Mouse (Mus musculus) midbrain, postnatal 0 days (tissue): ENCODE measurements at regions not wholly inside any gene's neighbourhood (a gene's known extent, or its start where the extent isn't known, plus 50 kb on each side); places are given as distances from the start of the nearest gene placed in this dataset.

Experiments
- ATAC-seq: fragments of 200-750 bp; cut with Nextera tagmentation; 2 replicates; pipeline ENCODE4 v1.8.0; 2017; ENCODE audit warnings: moderate number of reproducible peaks, mild to moderate bottlenecking, moderate TSS enrichment, moderate library complexity; ENCODE audit not compliant: low FRiP score
- DNase-seq: peaks from one replicate; pipeline ENCODE4 v3.0.0-alpha.2; 2015; ENCODE audit warnings: low spot score
- H3K27ac ChIP-seq: fragments of 300-500 bp; sonication (generic); 2 replicates; pipeline ENCODE4 v1.5.1; 2014; ENCODE audit warnings: low read depth, mild to moderate bottlenecking, low read length, mixed read lengths
- H3K27me3 ChIP-seq: fragments of 300-500 bp; sonication (generic); 2 replicates; pipeline ENCODE4 v1.6.1; 2014; ENCODE audit warnings: low read length, control low read depth, mixed read lengths; ENCODE audit not compliant: insufficient read depth
- H3K36me3 ChIP-seq: fragments of 300-500 bp; sonication (generic); 2 replicates; pipeline ENCODE4 v1.6.1; 2014; ENCODE audit warnings: low read length, control low read depth, mixed read lengths; ENCODE audit not compliant: insufficient read depth
- H3K4me1 ChIP-seq: fragments of 300-500 bp; sonication (generic); 2 replicates; pipeline ENCODE4 v1.6.1; 2014; ENCODE audit warnings: mild to moderate bottlenecking, control low read depth, antibody characterized with exemption, low read length, mixed read lengths; ENCODE audit not compliant: insufficient read depth
- H3K4me2 ChIP-seq: fragments of 300-500 bp; sonication (generic); 2 replicates; pipeline ENCODE4 v1.6.1; 2014; ENCODE audit warnings: low read depth, mild to moderate bottlenecking, low read length, mixed read lengths; ENCODE audit not compliant: poor library complexity, severe bottlenecking
- H3K4me3 ChIP-seq: fragments of 300-500 bp; sonication (generic); 2 replicates; pipeline ENCODE4 v1.5.1; 2014; ENCODE audit warnings: low read depth, mild to moderate bottlenecking, low read length, moderate library complexity
- H3K9ac ChIP-seq: fragments of 300-500 bp; sonication (generic); replicated peaks from 2 replicates; pipeline ENCODE4 v1.6.1; 2014; ENCODE audit warnings: mild to moderate bottlenecking, low read length, moderate library complexity, mixed read lengths; ENCODE audit not compliant: poor library complexity, severe bottlenecking
- H3K9me3 ChIP-seq: fragments of 300-500 bp; sonication (generic); 2 replicates; pipeline ENCODE4 v1.6.1; 2016; ENCODE audit warnings: low read length, control low read depth
- CTCF ChIP-seq: IDR thresholded peaks from 2 replicates; pipeline ENCODE4 v1.5.1; 2016; ENCODE audit warnings: antibody characterized with exemption, mild to moderate bottlenecking
- WGBS: fragments of 180-500 bp; shearing (Covaris S2); extraction: QIAGEN DNeasy Blood & Tissue Kit; methylation state at CpG from one replicate; pipeline ENCODE4 v1.1.7; 2014; 5-methylcytosine and 5-hydroxymethylcytosine counted together

GRCm38 (mm10) chr5:119257374-119258120, 412.9 kb upstream of the Tbx3 start:
- 18% methylated on average over 21 of the region's 21 CpGs for WGBS
- H3K4me1 ChIP-seq = no peaks in the 10 kb centered on the region
- no peaks in the 10 kb centered on the region for H3K9me3 ChIP-seq
- peak; percentile 33 for DNase-seq
- H3K27ac ChIP-seq = no peak overlapping the region
- no peaks in the 10 kb centered on the region for H3K27me3 ChIP-seq
- no peak for ATAC-seq
- H3K4me2 ChIP-seq = no peak overlapping the region
- H3K9ac ChIP-seq = no peak overlapping the region
- H3K36me3 ChIP-seq = no peaks in the 10 kb centered on the region
- TF ChIP-seq CTCF = no peak
- H3K4me3 ChIP-seq = no peak overlapping the region

GRCm38 (mm10) chr5:119258831-119259230, 411.6 kb upstream of the Tbx3 start:
- WGBS = 84% methylated on average over 5 of the region's 5 CpGs
- no peak overlapping the region for H3K4me3 ChIP-seq
- DNase-seq (no peak), ATAC-seq (no peak)
- no peak for TF ChIP-seq CTCF
- H3K36me3 ChIP-seq = no peaks in the 10 kb centered on the region
- no peaks in the 10 kb centered on the region for H3K27me3 ChIP-seq
- no peak overlapping the region for H3K27ac ChIP-seq
- no peaks in the 10 kb centered on the region for H3K4me1 ChIP-seq
- no peak overlapping the region for H3K4me2 ChIP-seq
- no peaks in the 10 kb centered on the region for H3K9me3 ChIP-seq
- no peak overlapping the region for H3K9ac ChIP-seq

- Histone ChIP-seq H3K4me2 (no peak overlapping the region), H3K27me3 (no peaks in the 10 kb centered on the region), H3K36me3 (no peaks in the 10 kb centered on the region), H3K27ac (no peak overlapping the region), H3K4me3 (no peak overlapping the region), H3K9ac (no peak overlapping the region), H3K9me3 (no peaks in the 10 kb centered on the region), H3K4me1 (no peaks in the 10 kb centered on the region)
- DNase-seq (peak; percentile 68), ATAC-seq (no peak)
- no peak for TF ChIP-seq CTCF
- 56% methylated on average over 20 of the region's 20 CpGs for WGBS
Measured at GRCm38 (mm10) chr5:119265149-119265890, 405.1 kb upstream of the Tbx3 start.

- Histone ChIP-seq H3K4me1 (no peaks in the 10 kb centered on the region), H3K4me2 (no peak overlapping the region), H3K9ac (no peak overlapping the region), H3K27ac (no peak overlapping the region), H3K36me3 (no peaks in the 10 kb centered on the region), H3K4me3 (no peak overlapping the region), H3K9me3 (no peaks in the 10 kb centered on the region), H3K27me3 (no peaks in the 10 kb centered on the region)
- no peak for ATAC-seq
- DNase-seq = no peak
- TF ChIP-seq CTCF = no peak
- WGBS = 91% methylated on average over 26 of the region's 26 CpGs
Measured at GRCm38 (mm10) chr5:119271234-119271852, 399.1 kb upstream of the Tbx3 start.

GRCm38 (mm10) chr5:119273203-119273602, 397.3 kb upstream of the Tbx3 start:
- Histone ChIP-seq H3K4me2 (no peak overlapping the region), H3K4me3 (no peak overlapping the region), H3K27me3 (no peaks in the 10 kb centered on the region), H3K4me1 (no peaks in the 10 kb centered on the region), H3K9ac (no peak overlapping the region), H3K9me3 (no peaks in the 10 kb centered on the region), H3K36me3 (no peaks in the 10 kb centered on the region), H3K27ac (no peak overlapping the region)
- DNase-seq (no peak), ATAC-seq (no peak)
- no peak for TF ChIP-seq CTCF
- WGBS = 84% methylated on average over 7 of the region's 7 CpGs

- TF ChIP-seq CTCF = no peak
- H3K27me3 ChIP-seq = no peaks in the 10 kb centered on the region
- H3K9ac ChIP-seq = no peak overlapping the region
- H3K27ac ChIP-seq = no peak overlapping the region
- H3K36me3 ChIP-seq = no peaks in the 10 kb centered on the region
- DNase-seq (no peak), ATAC-seq (no peak)
- no peaks in the 10 kb centered on the region for H3K9me3 ChIP-seq
- H3K4me3 ChIP-seq = no peak overlapping the region
- no peaks in the 10 kb centered on the region for H3K4me1 ChIP-seq
- WGBS = 92% methylated on average over 3 of the region's 3 CpGs
- H3K4me2 ChIP-seq = no peak overlapping the region
Measured at GRCm38 (mm10) chr5:119273615-119274014, 396.9 kb upstream of the Tbx3 start.
